Mouse (Mus musculus) neural tube, embryonic 11.5 days (tissue): ENCODE results near the gene Spdya. TPM values are rescaled to one million over a fixed set of nuclear protein-coding genes. Genes with fewer than 3 reads are reported as not detected.

Experiments used
- polyA plus RNA-seq: library from polyadenylated mRNA; unstranded; fragments of >200 nt; fragmentation: Nextera tagmentation; extraction: Ambion mirVana; gene quantifications from 2 replicates; pipeline ENCODE4 v1.2.1, GENCODE M21; 2014

Spdya gene
- polyA plus RNA-seq, 1 experiment from 2014 or later = 1.6 TPM

Other genes starting within 250 kb of the Spdya start
- 10.9 and 13.3 TPM in 2 replicates for gene Emilin2, start 240.1 kb upstream of the Spdya start, polyA plus RNA-seq
- gene Gm4707, start 92.1 kb upstream of the Spdya start, polyA plus RNA-seq = 1.5 and 1.7 TPM in 2 replicates
- gene Smchd1, start 76.7 kb upstream of the Spdya start, polyA plus RNA-seq = 68.9 and 73.7 TPM in 2 replicates
- gene Ndc80, start 25.2 kb upstream of the Spdya start, polyA plus RNA-seq = 51.2 and 54.7 TPM in 2 replicates
- 89.9 and 91.9 TPM in 2 replicates for gene Wdr43, start 63.8 kb downstream of the Spdya start, polyA plus RNA-seq
- not detected in 2 replicates for gene Togaram2, start 121.2 kb downstream of the Spdya start, polyA plus RNA-seq
- gene Pcare, start 200.8 kb downstream of the Spdya start, polyA plus RNA-seq = not detected in 2 replicates
- 5.9 and 6.7 TPM in 2 replicates for gene Clip4, start 216.4 kb downstream of the Spdya start, polyA plus RNA-seq